Mouse (Mus musculus) spleen, adult 2 months (tissue): Measurements from ENCODE around the gene Gpr107.

Experiments used
- CTCF ChIP-seq: fragments of 200-500 bp; IDR thresholded peaks from 2 replicates; pipeline ENCODE4 v1.5.1; 2011; ENCODE audit warnings: mild to moderate bottlenecking, inconsistent platforms; ENCODE audit not compliant: insufficient read depth, insufficient read length, insufficient replicate concordance; ENCODE audit errors: extremely low read depth
- POLR2A ChIP-seq: fragments of 200-500 bp; IDR thresholded peaks from 2 replicates; pipeline ENCODE4 v1.6.1; 2011; ENCODE audit warnings: low read depth, low read length, inconsistent platforms

GRCm38 (mm10) chr2:31147054-31147453, 5.1 kb upstream of the Gpr107 start:
- TF ChIP-seq CTCF: no peak
- TF ChIP-seq POLR2A: no peak
